Comparison of ENCODE assay signal across 21 mouse cellular contexts in genomic region chr9:72846160-72846559, GRCm38 (mm10). TPM values are rescaled to one million over a fixed set of nuclear protein-coding genes. Genes with fewer than 3 reads are reported as not detected.
DNase-seq lines count a peak whose midpoint lies in the region; ATAC-seq and TF ChIP-seq lines count a peak whose summit lies in the region.
"Had no signal": no experiment of that assay in that cellular context is flagged by ENCODE, and none has a peak within 500 bp of the region (broad histone marks: within the 10 kb centered on the region; RNA-seq: fewer than 3 reads in every experiment).

No protein-coding gene starts in this region.

- in situ Hi-C loops in Patski (cut with MboI; ENCODE audit: low pct_unique_long_range_greater_than_20kb), result loop anchor here (5.0 kb wide), 1 partner anchor 34 kb away; no protein-coding TSS in a partner anchor

- peaks cover 4% of the 10 kb centered on the region; the same call in 1 of the 2 replicates for H3K4me1 ChIP-seq in embryonic facial prominence, embryonic 15.5 days
- H3K4me1 ChIP-seq: liver, embryonic 13.5 days; lung, embryonic 15.5 days had no signal

- no peak overlapping the region for H3ac ChIP-seq in C2C12 (ENCODE audit: control insufficient read depth, insufficient read length, low read depth)

- H3K27ac ChIP-seq in embryonic facial prominence, embryonic 15.5 days (replicated peaks), result no peak overlapping the region
- H3K27ac ChIP-seq: liver, embryonic 13.5 days; lung, embryonic 15.5 days had no signal

- peak; percentile 95 for ATAC-seq in Patski
- ATAC-seq in embryonic facial prominence, embryonic 15.5 days (ENCODE audit: insufficient number of reproducible peaks, low FRiP score, low TSS enrichment, low read depth), result peak; percentile 54; the same call in 1 of the 2 replicates
- ATAC-seq: activated CD4-positive, CD25-positive, alpha-beta regulatory T cell, adult 4 months; forebrain, embryonic 16.5 days; hindbrain, embryonic 16.5 days had no signal

- no peak overlapping the region for H3K9ac ChIP-seq in embryonic facial prominence, embryonic 15.5 days
- H3K9ac ChIP-seq: liver, embryonic 13.5 days; lung, embryonic 15.5 days had no signal

- WGBS in embryonic facial prominence, embryonic 15.5 days, result 57% methylated on average over 4 of the region's 4 CpGs

- CTCF ChIA-PET in Patski (lab: Charles Lee), result interaction anchor here (0.9 to 3.9 kb wide), 9 partner anchors 9 to 39 kb away, joined by 3 to 17 read pairs (median 4); partner anchors contain the start of gene Prtg

- no peaks in the 10 kb centered on the region for H3K27me3 ChIP-seq in C2C12 (ENCODE audit: control insufficient read depth, insufficient read depth, insufficient read length)
- no peaks in the 10 kb centered on the region for H3K27me3 ChIP-seq in Patski
- no peaks in the 10 kb centered on the region for H3K27me3 ChIP-seq in embryonic facial prominence, embryonic 15.5 days
- H3K27me3 ChIP-seq: CH12.LX; liver, embryonic 13.5 days; lung, embryonic 15.5 days had no signal

- H3K4me2 ChIP-seq in embryonic facial prominence, embryonic 15.5 days (replicated peaks), result no peak overlapping the region
- H3K4me2 ChIP-seq: heart, embryonic 11.5 days; liver, embryonic 13.5 days; lung, embryonic 15.5 days had no signal

- H3K36me3 ChIP-seq in C2C12 (ENCODE audit: control insufficient read depth, insufficient read depth), result no peaks in the 10 kb centered on the region
- H3K36me3 ChIP-seq in embryonic facial prominence, embryonic 15.5 days, result no peaks in the 10 kb centered on the region
- H3K36me3 ChIP-seq: liver, embryonic 13.5 days; lung, embryonic 15.5 days had no signal

- no peaks in the 10 kb centered on the region for H3K79me2 ChIP-seq in C2C12 (ENCODE audit: control insufficient read depth, insufficient read depth)

- H3K4me3 ChIP-seq in C2C12 (ENCODE audit: insufficient read depth, poor library complexity, severe bottlenecking), result no peak overlapping the region
- no peak overlapping the region for H3K4me3 ChIP-seq in embryonic facial prominence, embryonic 15.5 days (replicated peaks)
- H3K4me3 ChIP-seq: liver, embryonic 13.5 days; lung, embryonic 15.5 days had no signal

- POLR2A ChIA-PET in Patski (lab: Charles Lee), result interaction anchor here (0.6 kb wide), 1 partner anchor 41 kb away, joined by 3 read pairs; no protein-coding TSS in a partner anchor

- H3K9me3 ChIP-seq in embryonic facial prominence, embryonic 15.5 days (replicated peaks), result no peaks in the 10 kb centered on the region
- H3K9me3 ChIP-seq: liver, embryonic 13.5 days; lung, embryonic 15.5 days had no signal

- peak; percentile 17 for DNase-seq in kidney, adult 9 months
- DNase-seq in kidney, postnatal 25 days, result no peak
- peak; percentile 85 for DNase-seq in Patski (ENCODE audit: low read depth, low spot score)
- no peak for DNase-seq in lung, postnatal 4 days
- DNase-seq in layer of hippocampus, postnatal 14 days (ENCODE audit: low spot score in 2 of 2), result no peak
- DNase-seq in ovary, postnatal 10 days (ENCODE audit: low spot score), result no peak
- DNase-seq: cerebellum, postnatal 14 days; liver, embryonic 13.5 days; midbrain, embryonic 14.5 days; retina, postnatal 1 day; thymus, postnatal 4 days had no signal

- TF ChIP-seq CTCF in C2C12 (IDR thresholded peaks at IDR 0.05; ENCODE audit: control insufficient read depth, insufficient read depth, insufficient read length), result no peak
- no peak for TF ChIP-seq CTCF in Patski (IDR thresholded peaks at IDR 0.05)

- no peaks in the 10 kb centered on the region for H3K79me3 ChIP-seq in C2C12 (ENCODE audit: low read depth)

TF ChIP-seq in C2C12, 6 proteins besides CTCF, POLR2A, EP300 and RAD21:
- TF ChIP-seq MYOG (IDR thresholded peaks at IDR 0.05; ENCODE audit: control insufficient read depth, extremely low read depth, insufficient read length), result no peak
- TF ChIP-seq MAX (IDR thresholded peaks at IDR 0.05), result peak; percentile 42
- TF ChIP-seq FOSL1 (IDR thresholded peaks at IDR 0.05; ENCODE audit: insufficient read depth, low read length, poor library complexity, severe bottlenecking), result peak; percentile 82
- TF ChIP-seq USF1 (IDR thresholded peaks at IDR 0.05; ENCODE audit: low read depth), result no peak
- TF ChIP-seq CEBPB (IDR thresholded peaks at IDR 0.05; ENCODE audit: low read depth), result no peak
- peak; percentile 93 for TF ChIP-seq MYOD1 (IDR thresholded peaks at IDR 0.05; ENCODE audit: control insufficient read depth, insufficient read length, low read depth)

RNA-seq across cellular contexts. Expression of gene Prtg, which starts 39.5 kb away (rescaled TPM):
- polyA plus RNA-seq in C2C12 (2012; fragmentation: generic; extraction: Trizol), result 0.59 TPM
- 2.1 TPM for polyA plus RNA-seq in Patski (2021)
- polyA plus RNA-seq in embryonic facial prominence, embryonic 15.5 days (2015; fragmentation: Nextera tagmentation; extraction: Ambion mirVana), result 1.1 and 1.2 TPM in 2 replicates
- total RNA-seq in layer of hippocampus, postnatal 14 days (2021), result 1 to 10 TPM in 1 of 2 experiments, under 1 TPM in 1; 0.90 to 1.0 TPM
- total RNA-seq: CH12.LX; megakaryocyte progenitor cell, adult 5-6 weeks; neutrophil, adult 5-6 weeks had no signal
- polyA plus RNA-seq: activated CD4-positive, CD25-positive, alpha-beta regulatory T cell, adult 4 months had no signal

Comparison
In these comparisons a context has a peak if more than half of its experiments do, and no peak if none do; other contexts are left out.
1. DNase-seq: peak in kidney, adult 9 months (single experiment) and Patski (single experiment); none in kidney, postnatal 25 days (0 of 2), lung, postnatal 4 days (0 of 2), layer of hippocampus, postnatal 14 days (0 of 2) and ovary, postnatal 10 days (single experiment).